Mouse (Mus musculus) hindbrain, embryonic 14.5 days (tissue): ENCODE results near the gene Arhgap40. TPM values are rescaled to one million over a fixed set of nuclear protein-coding genes. Genes with fewer than 3 reads are reported as not detected.

ENCODE experiments used
- ATAC-seq: fragments of 200-750 bp; cut with Nextera tagmentation; 2 replicates; pipeline ENCODE4 v1.8.0; 2017; ENCODE audit warnings: moderate number of reproducible peaks, mild to moderate bottlenecking, moderate TSS enrichment, moderate library complexity; ENCODE audit not compliant: low FRiP score
- DNase-seq: peaks from one replicate; pipeline ENCODE4 v3.0.0-alpha.2; 2015; ENCODE audit warnings: low spot score
- H3K27ac ChIP-seq: fragments of 300-500 bp; sonication (generic); 2 replicates; pipeline ENCODE4 v1.5.1; 2014; ENCODE audit warnings: mild to moderate bottlenecking, moderate library complexity
- H3K27me3 ChIP-seq: fragments of 300-500 bp; sonication (generic); 2 replicates; pipeline ENCODE4 v1.6.1; 2014; ENCODE audit warnings: mild to moderate bottlenecking, low read length, mixed read lengths; ENCODE audit not compliant: control insufficient read depth, insufficient read depth
- H3K36me3 ChIP-seq: fragments of 300-500 bp; sonication (generic); replicated peaks from 2 replicates; pipeline ENCODE4 v1.6.1; 2014; ENCODE audit not compliant: control insufficient read depth, insufficient read depth
- H3K4me1 ChIP-seq: fragments of 300-500 bp; sonication (generic); replicated peaks from 2 replicates; pipeline ENCODE4 v1.6.1; 2014; ENCODE audit warnings: antibody characterized with exemption, low read length, mixed read lengths; ENCODE audit not compliant: control insufficient read depth, insufficient read depth
- H3K4me2 ChIP-seq: fragments of 300-500 bp; sonication (generic); replicated peaks from 2 replicates; pipeline ENCODE4 v1.6.1; 2014; ENCODE audit warnings: mild to moderate bottlenecking, moderate library complexity
- H3K4me3 ChIP-seq: fragments of 300-500 bp; sonication (generic); replicated peaks from 2 replicates; pipeline ENCODE4 v1.5.1; 2014; ENCODE audit warnings: mild to moderate bottlenecking, low read length
- H3K9ac ChIP-seq: fragments of 300-500 bp; sonication (generic); 2 replicates; pipeline ENCODE4 v1.6.1; 2014
- H3K9me3 ChIP-seq: fragments of 300-500 bp; sonication (generic); 2 replicates; pipeline ENCODE4 v1.6.1; 2016; ENCODE audit warnings: low read length; ENCODE audit not compliant: control insufficient read depth
- WGBS: fragments of 180-500 bp; shearing (Covaris S2); extraction: QIAGEN DNeasy Blood & Tissue Kit; methylation state at CpG from one replicate; pipeline ENCODE4 v1.1.7; 2014; 5-methylcytosine and 5-hydroxymethylcytosine counted together
- polyA plus RNA-seq: library from polyadenylated mRNA; unstranded; fragments of >200 nt; fragmentation: Nextera tagmentation; extraction: Ambion mirVana; gene quantifications from 2 replicates; pipeline ENCODE4 v1.2.1, GENCODE M21; 2014

Gene Arhgap40
- polyA plus RNA-seq, result 1.5 TPM in 2 replicates

DNA sequence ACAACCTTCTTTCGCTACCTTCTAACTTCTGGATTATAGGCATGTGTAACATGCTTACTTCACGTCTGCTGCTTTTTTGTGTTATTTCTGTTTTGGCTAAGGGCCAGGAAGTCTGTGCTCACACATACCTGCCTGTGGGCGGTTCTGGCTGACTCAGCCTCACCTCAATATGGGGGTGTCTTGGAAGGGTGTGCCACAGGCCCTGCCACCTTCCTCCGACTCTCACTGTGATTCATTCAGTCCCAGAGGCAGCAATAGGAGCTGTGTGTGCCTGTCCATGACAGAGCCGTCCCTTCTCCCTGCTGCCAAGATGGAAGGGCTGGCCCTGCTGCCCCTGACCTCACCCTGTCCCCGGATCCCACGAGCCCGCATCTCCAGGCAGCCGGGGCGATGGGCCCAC, at the start of gene Arhgap40:
Gene Arhgap40 (plus strand): TSS at position 269 of the 400 bp plus-strand sequence.
- no peak within 1 kb of the TSS for H3K27ac ChIP-seq
- no peaks in the 10 kb centered on the region for H3K27me3 ChIP-seq
- H3K9me3 ChIP-seq, result no peaks in the 10 kb centered on the region
- no peak within 1 kb of the TSS for H3K4me2 ChIP-seq
- ATAC-seq (no peak), DNase-seq (no peak)
- no peaks in the 10 kb centered on the region for H3K4me1 ChIP-seq
- H3K9ac ChIP-seq, result no peak within 1 kb of the TSS
- no peaks in the 10 kb centered on the region for H3K36me3 ChIP-seq
- no peak within 1 kb of the TSS for H3K4me3 ChIP-seq
- 90% methylated on average over 10 of the region's 10 CpGs for WGBS

DNA sequence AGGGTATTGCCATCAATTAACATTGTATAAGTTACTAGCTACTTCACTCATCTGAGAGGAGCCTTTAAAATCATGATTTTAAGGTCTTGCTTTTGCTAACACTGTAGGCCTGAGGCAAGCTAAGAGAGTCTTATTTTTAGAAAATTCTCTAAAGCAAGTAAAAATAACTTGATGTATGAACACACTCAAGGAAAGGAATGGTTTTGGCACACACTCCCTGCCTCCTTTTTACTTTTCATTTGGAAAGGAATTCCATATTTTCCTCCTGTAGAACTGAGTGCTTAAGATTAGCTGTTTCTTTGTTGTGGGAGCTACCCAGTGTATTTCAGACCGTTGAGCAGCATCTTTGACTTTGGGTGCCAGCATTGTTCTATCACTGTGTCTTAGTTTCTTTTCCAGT, 38.4 kb upstream of the Arhgap40 start:
- H3K4me2 ChIP-seq, result no peak overlapping the region
- 98% methylated on average over 1 of the region's 1 CpGs for WGBS
- H3K9me3 ChIP-seq, result no peaks in the 10 kb centered on the region
- no peak overlapping the region for H3K4me3 ChIP-seq
- H3K27me3 ChIP-seq, result no peaks in the 10 kb centered on the region
- H3K36me3 ChIP-seq, result peaks cover 89% of the 10 kb centered on the region
- no peak for ATAC-seq
- no peak for DNase-seq
- no peak overlapping the region for H3K9ac ChIP-seq
- H3K4me1 ChIP-seq, result no peaks in the 10 kb centered on the region
- H3K27ac ChIP-seq, result no peak overlapping the region

- ATAC-seq (no peak), DNase-seq (no peak)
- Histone ChIP-seq H3K4me2 (no peak overlapping the region), H3K36me3 (peaks cover 98% of the 10 kb centered on the region), H3K27me3 (no peaks in the 10 kb centered on the region), H3K4me1 (no peaks in the 10 kb centered on the region), H3K9ac (no peak overlapping the region), H3K9me3 (no peaks in the 10 kb centered on the region), H3K27ac (no peak overlapping the region), H3K4me3 (no peak overlapping the region)
- 74% methylated on average over 3 of the region's 3 CpGs for WGBS
These were observed 35.0 kb upstream of the Arhgap40 start for GRCm38 (mm10) chr2:158477640-158478039.

GRCm38 (mm10) chr2:158498457-158498856, 14.1 kb upstream of the Arhgap40 start:
- Histone ChIP-seq H3K9ac (no peak overlapping the region), H3K4me2 (no peak overlapping the region), H3K36me3 (peaks cover 51% of the 10 kb centered on the region), H3K27me3 (no peaks in the 10 kb centered on the region), H3K9me3 (no peaks in the 10 kb centered on the region), H3K4me3 (no peak overlapping the region), H3K27ac (no peak overlapping the region), H3K4me1 (no peaks in the 10 kb centered on the region)
- 87% methylated on average over 5 of the region's 5 CpGs for WGBS
- ATAC-seq (no peak), DNase-seq (no peak)

DNA sequence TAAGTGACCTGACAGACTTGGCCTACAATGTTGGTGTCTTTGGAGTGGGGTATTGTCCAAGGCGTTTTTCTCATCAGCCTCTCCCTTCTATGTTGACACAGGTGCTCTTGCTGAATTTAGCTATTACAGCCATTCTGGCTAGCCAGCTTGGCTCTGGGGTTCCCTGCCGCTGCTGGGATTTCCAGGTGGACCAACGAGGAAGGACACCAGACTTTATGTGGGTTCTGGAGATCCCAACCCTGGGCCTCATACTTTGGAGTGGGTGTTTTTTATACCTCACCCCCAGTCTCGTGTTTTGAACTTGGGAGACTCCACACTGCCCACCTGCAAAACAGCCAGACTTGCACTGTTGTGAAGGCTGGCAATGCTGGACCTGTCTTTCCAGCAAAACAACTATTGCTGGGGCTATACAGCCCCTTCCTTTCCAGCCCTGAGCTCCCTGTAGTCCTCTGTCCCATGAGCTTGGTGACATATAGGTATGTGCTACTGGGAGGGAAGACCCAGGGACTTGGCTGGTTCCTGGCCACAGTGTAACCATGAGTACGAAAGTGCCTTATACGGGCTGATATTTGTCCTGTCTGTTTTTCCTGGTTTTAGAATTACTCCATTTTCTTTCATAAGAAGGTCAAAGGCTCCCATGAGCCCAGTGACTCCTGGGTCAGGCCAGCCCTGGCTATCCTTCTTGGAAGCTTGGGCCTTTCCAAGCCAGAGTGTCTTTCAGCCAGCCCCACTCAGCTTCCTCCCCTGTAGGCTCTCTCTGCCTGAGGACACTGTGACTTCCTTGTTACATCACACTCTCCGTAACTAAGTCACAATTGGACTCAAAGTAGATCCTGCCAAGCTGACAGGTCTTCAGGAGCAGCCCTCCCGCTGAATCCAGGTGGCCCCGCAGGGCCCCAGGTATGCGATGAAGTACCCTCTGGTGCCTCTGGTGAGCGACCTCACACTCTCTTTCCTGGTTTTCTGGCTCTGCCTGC, 10.5 kb upstream of the Arhgap40 start, which contains the start of gene Adig:
Gene Adig (plus strand): TSS at position 777 of the 977 bp plus-strand sequence.
- DNase-seq (no peak), ATAC-seq (no peak)
- no peak within 1 kb of the TSS for H3K4me3 ChIP-seq
- H3K27ac ChIP-seq, result no peak within 1 kb of the TSS
- H3K4me2 ChIP-seq, result no peak within 1 kb of the TSS
- no peaks in the 10 kb centered on the region for H3K9me3 ChIP-seq
- H3K27me3 ChIP-seq, result no peaks in the 10 kb centered on the region
- no peaks in the 10 kb centered on the region for H3K4me1 ChIP-seq
- WGBS, result 82% methylated on average over 11 of the region's 11 CpGs
- no peak within 1 kb of the TSS for H3K9ac ChIP-seq
- H3K36me3 ChIP-seq, result peaks cover 20% of the 10 kb centered on the region

DNA sequence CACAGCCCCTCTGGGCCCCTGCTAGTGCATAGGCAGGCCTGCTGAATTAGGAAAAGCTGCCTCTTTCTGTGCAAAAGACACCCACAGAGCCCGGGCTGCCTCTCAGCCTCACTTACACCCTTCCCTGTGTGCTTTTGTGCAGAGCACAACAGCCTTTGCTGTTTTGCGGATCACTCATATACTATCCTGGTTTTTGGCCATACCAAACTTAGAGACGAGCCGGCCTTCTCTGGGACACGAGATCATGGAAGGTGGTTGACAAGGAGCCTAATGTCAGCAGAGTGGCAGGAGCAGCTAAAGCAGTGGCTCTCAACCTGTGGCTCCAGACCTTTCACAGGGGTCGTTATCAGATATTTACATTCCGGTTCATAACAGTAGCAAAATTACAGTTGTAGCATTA, 9.4 kb upstream of the Arhgap40 start:
- WGBS, result 88% methylated on average over 7 of the region's 7 CpGs
- H3K9me3 ChIP-seq, result no peaks in the 10 kb centered on the region
- ATAC-seq (no peak), DNase-seq (no peak)
- no peak overlapping the region for H3K4me3 ChIP-seq
- H3K4me2 ChIP-seq, result no peak overlapping the region
- no peaks in the 10 kb centered on the region for H3K27me3 ChIP-seq
- H3K27ac ChIP-seq, result no peak overlapping the region
- peaks cover 11% of the 10 kb centered on the region for H3K36me3 ChIP-seq
- H3K4me1 ChIP-seq, result no peaks in the 10 kb centered on the region
- H3K9ac ChIP-seq, result no peak overlapping the region

DNA sequence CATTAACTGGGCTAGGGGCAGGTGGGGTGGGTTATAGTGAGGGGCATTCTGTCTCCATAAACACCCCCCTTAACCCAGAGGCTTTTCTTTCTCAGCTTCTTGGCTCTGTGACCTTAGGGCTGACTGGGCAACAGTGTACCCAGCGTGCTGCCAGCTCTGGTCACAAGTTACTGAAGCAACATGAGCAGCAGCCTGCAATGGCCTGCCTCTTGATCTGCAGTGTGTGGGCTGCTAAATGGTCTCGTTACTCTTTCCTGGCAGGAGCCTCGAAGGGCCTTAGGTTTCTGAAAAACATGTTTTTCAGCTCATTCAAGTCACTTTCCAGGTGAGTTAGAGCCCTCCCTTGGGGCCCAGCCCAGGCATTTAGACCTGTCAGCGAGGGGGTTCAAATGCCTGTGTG, 8.9 kb upstream of the Arhgap40 start:
- no peak overlapping the region for H3K9ac ChIP-seq
- H3K27me3 ChIP-seq, result no peaks in the 10 kb centered on the region
- H3K36me3 ChIP-seq, result peaks cover 11% of the 10 kb centered on the region
- no peaks in the 10 kb centered on the region for H3K4me1 ChIP-seq
- no peak for ATAC-seq
- no peak overlapping the region for H3K4me3 ChIP-seq
- H3K9me3 ChIP-seq, result no peaks in the 10 kb centered on the region
- no peak overlapping the region for H3K4me2 ChIP-seq
- WGBS, result 79% methylated on average over 4 of the region's 4 CpGs
- no peak for DNase-seq
- H3K27ac ChIP-seq, result no peak overlapping the region

DNA sequence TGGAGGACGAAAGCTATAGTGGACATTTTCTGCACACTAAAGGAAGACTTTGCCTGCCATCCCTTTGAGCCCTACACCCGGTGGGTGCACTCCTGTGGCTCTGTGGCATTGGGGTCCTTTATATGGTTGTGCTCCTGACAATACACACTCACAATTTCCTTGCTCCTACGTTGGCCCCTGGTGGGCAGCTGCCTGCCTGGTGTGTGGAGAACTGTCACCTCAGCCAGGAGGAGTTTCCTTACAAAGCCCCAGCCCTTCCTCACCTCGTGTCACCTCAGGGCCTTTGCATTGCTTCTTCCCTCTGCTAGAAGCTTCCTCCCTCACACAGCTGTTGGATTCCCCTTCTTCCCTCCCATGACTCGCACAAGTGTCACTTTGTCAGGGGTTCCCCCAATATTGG, 6.1 kb upstream of the Arhgap40 start:
- H3K4me2 ChIP-seq, result no peak overlapping the region
- no peaks in the 10 kb centered on the region for H3K27me3 ChIP-seq
- H3K36me3 ChIP-seq, result no peaks in the 10 kb centered on the region
- no peaks in the 10 kb centered on the region for H3K9me3 ChIP-seq
- ATAC-seq (no peak), DNase-seq (no peak)
- no peaks in the 10 kb centered on the region for H3K4me1 ChIP-seq
- 84% methylated on average over 5 of the region's 5 CpGs for WGBS
- H3K9ac ChIP-seq, result no peak overlapping the region
- H3K27ac ChIP-seq, result no peak overlapping the region
- no peak overlapping the region for H3K4me3 ChIP-seq

- no peaks in the 10 kb centered on the region for H3K9me3 ChIP-seq
- no peaks in the 10 kb centered on the region for H3K27me3 ChIP-seq
- DNase-seq (no peak), ATAC-seq (no peak)
- no peak overlapping the region for H3K4me3 ChIP-seq
- H3K36me3 ChIP-seq, result no peaks in the 10 kb centered on the region
- no peak overlapping the region for H3K9ac ChIP-seq
- H3K4me1 ChIP-seq, result no peaks in the 10 kb centered on the region
- H3K4me2 ChIP-seq, result no peak overlapping the region
- 92% methylated on average over 10 of the region's 10 CpGs for WGBS
- no peak overlapping the region for H3K27ac ChIP-seq
These were observed 5.5 kb upstream of the Arhgap40 start for GRCm38 (mm10) chr2:158507046-158507445.
